Mouse (Mus musculus) 3T3-L1 (cell line): ENCODE data around the gene Igdcc4.
"Not testable (repeated sequence)": the region's sequence is repeated elsewhere in the genome, so short reads cannot be mapped to it uniquely, and the experiment has no call there.

Experiments used
- DNase-seq: peaks from one replicate; pipeline ENCODE4 v3.0.0-alpha.2; 2015; ENCODE audit warnings: low read depth, low spot score

Igdcc4 gene

GRCm38 (mm10) chr9:65100991-65101685 lies at the start of gene Igdcc4:
Igdcc4 (plus strand) TSS chr9:65101486.
- no peak for DNase-seq

- no peak for DNase-seq
Observed at GRCm38 (mm10) chr9:65064251-65064650, 37.0 kb upstream of the Igdcc4 start.

GRCm38 (mm10) chr9:65070587-65070986 lies 30.7 kb upstream of the Igdcc4 start:
- DNase-seq = no peak

GRCm38 (mm10) chr9:65073555-65073954 lies 27.7 kb upstream of the Igdcc4 start:
- no peak for DNase-seq

- no peak for DNase-seq
Observed at GRCm38 (mm10) chr9:65074251-65074650, 27.0 kb upstream of the Igdcc4 start.

GRCm38 (mm10) chr9:65074855-65075493 lies 26.3 kb upstream of the Igdcc4 start:
- no peak for DNase-seq

GRCm38 (mm10) chr9:65077536-65077935 lies 23.8 kb upstream of the Igdcc4 start:
- no peak for DNase-seq

- not testable (repeated sequence) for DNase-seq
Observed at GRCm38 (mm10) chr9:65080141-65080540, 21.1 kb upstream of the Igdcc4 start.

- DNase-seq = no peak
Observed at GRCm38 (mm10) chr9:65083075-65083765, 18.1 kb upstream of the Igdcc4 start.

- DNase-seq = peak; percentile 17
Observed at GRCm38 (mm10) chr9:65084198-65084807, 17.0 kb upstream of the Igdcc4 start.

GRCm38 (mm10) chr9:65085270-65085669 lies 16.0 kb upstream of the Igdcc4 start:
- no peak for DNase-seq

- DNase-seq = no peak
Observed at GRCm38 (mm10) chr9:65086801-65087200, 14.5 kb upstream of the Igdcc4 start.

GRCm38 (mm10) chr9:65087490-65087889 lies 13.8 kb upstream of the Igdcc4 start:
- DNase-seq = peak; percentile 3

- DNase-seq = peak; percentile 15
Observed at GRCm38 (mm10) chr9:65094237-65094636, 7.0 kb upstream of the Igdcc4 start.

GRCm38 (mm10) chr9:65101686-65102376 lies 545 bp downstream of the Igdcc4 start:
- DNase-seq = no peak

- no peak for DNase-seq
Observed at GRCm38 (mm10) chr9:65102377-65103172, 1.3 kb downstream of the Igdcc4 start.

- no peak for DNase-seq
Observed at GRCm38 (mm10) chr9:65103173-65103752, 2.0 kb downstream of the Igdcc4 start.

- DNase-seq = no peak
Observed at GRCm38 (mm10) chr9:65106821-65107220, 5.5 kb downstream of the Igdcc4 start.

GRCm38 (mm10) chr9:65107893-65108292 lies 6.6 kb downstream of the Igdcc4 start:
- no peak for DNase-seq
